Mouse (Mus musculus) hindbrain, embryonic 13.5 days (tissue): Measurements from ENCODE around the gene Rab11fip2. TPM values are rescaled to one million over a fixed set of nuclear protein-coding genes. Genes with fewer than 3 reads are reported as not detected.
A peak's percentile ranks its signal among the peaks of the same experiment; 100 is the strongest.

ENCODE experiments used
- ATAC-seq: fragments of 200-750 bp; cut with Nextera tagmentation; 2 replicates; pipeline ENCODE4 v1.8.0; 2017; ENCODE audit warnings: moderate TSS enrichment; ENCODE audit not compliant: low FRiP score
- H3K27ac ChIP-seq: fragments of 300-500 bp; sonication (generic); 2 replicates; pipeline ENCODE4 v1.5.1; 2015; ENCODE audit warnings: inconsistent platforms, mild to moderate bottlenecking, moderate library complexity
- H3K27me3 ChIP-seq: fragments of 300-500 bp; sonication (generic); 2 replicates; pipeline ENCODE4 v1.6.1; 2015; ENCODE audit warnings: mild to moderate bottlenecking, inconsistent platforms
- H3K36me3 ChIP-seq: fragments of 300-500 bp; sonication (generic); 2 replicates; pipeline ENCODE4 v1.6.1; 2015; ENCODE audit warnings: mild to moderate bottlenecking, inconsistent platforms
- H3K4me1 ChIP-seq: fragments of 300-500 bp; sonication (generic); replicated peaks from 2 replicates; pipeline ENCODE4 v1.6.1; 2015; ENCODE audit warnings: inconsistent platforms
- H3K4me2 ChIP-seq: fragments of 300-500 bp; sonication (generic); 2 replicates; pipeline ENCODE4 v1.6.1; 2015; ENCODE audit warnings: inconsistent platforms, mild to moderate bottlenecking, moderate library complexity
- H3K4me3 ChIP-seq: fragments of 300-500 bp; sonication (generic); 2 replicates; pipeline ENCODE4 v1.5.1; 2015; ENCODE audit warnings: mild to moderate bottlenecking, inconsistent platforms
- H3K9ac ChIP-seq: fragments of 300-500 bp; sonication (generic); 2 replicates; pipeline ENCODE4 v1.6.1; 2015; ENCODE audit warnings: mild to moderate bottlenecking, inconsistent platforms
- H3K9me3 ChIP-seq: fragments of 300-500 bp; sonication (generic); 2 replicates; pipeline ENCODE4 v1.6.1; 2016; ENCODE audit warnings: inconsistent platforms
- WGBS: fragments of 180-500 bp; shearing (Covaris S2); methylation state at CpG from one replicate; pipeline ENCODE4 v1.1.7; 2015; 5-methylcytosine and 5-hydroxymethylcytosine counted together
- polyA plus RNA-seq: library from polyadenylated mRNA; unstranded; fragments of >200 nt; fragmentation: Nextera tagmentation; extraction: Ambion mirVana; gene quantifications from 2 replicates; pipeline ENCODE4 v1.2.1, GENCODE M21; 2015

Gene Rab11fip2
- 12.4 and 13.4 TPM in 2 replicates for polyA plus RNA-seq

DNA sequence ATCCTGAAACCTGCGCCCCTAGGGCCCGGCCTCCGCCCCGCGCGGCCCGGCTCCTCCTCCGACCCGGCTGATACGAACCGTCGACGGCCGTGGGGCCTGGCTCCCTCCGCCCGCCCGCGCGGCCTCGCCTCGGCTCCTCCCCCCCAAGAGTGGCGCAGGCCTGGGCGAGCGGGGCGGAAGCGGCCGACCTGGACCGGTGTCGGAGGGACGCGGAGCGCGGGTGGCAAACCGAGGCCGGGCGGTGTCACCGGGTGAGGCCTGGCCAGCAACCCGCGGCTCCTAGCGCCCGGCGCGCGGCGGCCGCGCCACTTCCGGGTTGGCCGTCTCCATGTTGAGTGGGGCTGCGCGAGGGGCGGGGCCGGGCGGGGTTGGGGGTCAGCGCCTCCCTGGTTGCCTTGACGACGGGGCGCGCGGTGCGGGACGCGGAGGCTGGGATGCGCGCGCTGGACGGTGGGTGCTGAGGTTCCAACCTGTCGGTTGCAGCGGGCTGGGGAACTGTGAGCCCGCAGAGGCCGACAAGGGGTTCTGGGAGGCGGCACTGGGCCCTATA is at the start of gene Rab11fip2:
Gene Rab11fip2 (minus strand): TSS at position 333 of the 550 bp plus-strand sequence.
- Histone ChIP-seq H3K4me2 (peak within 1 kb of the TSS; percentile 66), H3K4me1 (peaks cover 24% of the 10 kb centered on the region), H3K4me3 (peak within 1 kb of the TSS; percentile 83), H3K27me3 (no peaks in the 10 kb centered on the region), H3K36me3 (no peaks in the 10 kb centered on the region), H3K27ac (peak within 1 kb of the TSS; percentile 94), H3K9me3 (no peaks in the 10 kb centered on the region), H3K9ac (peak within 1 kb of the TSS; percentile 95)
- peak; percentile 99 for ATAC-seq
- under 1% methylated on average over 35 of the region's 72 CpGs for WGBS

DNA sequence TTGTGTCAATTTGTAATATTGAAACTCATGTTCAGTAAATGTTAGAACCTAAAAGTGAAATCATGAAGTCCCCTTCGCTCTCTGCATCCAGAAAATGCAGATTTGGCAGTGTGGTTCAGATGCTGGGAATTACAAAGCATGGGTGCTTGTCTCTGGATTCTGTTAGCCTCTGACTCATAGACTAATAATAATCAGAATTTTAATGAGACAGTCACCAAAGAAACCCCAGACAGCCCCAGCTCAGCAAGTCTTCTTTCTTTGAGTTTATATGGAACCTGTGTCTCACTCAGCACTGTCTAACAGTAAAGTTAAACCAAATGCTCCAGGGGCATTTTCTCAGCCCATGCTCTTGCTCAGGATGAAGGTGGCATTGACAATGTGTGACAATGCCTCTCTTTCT is 38.1 kb upstream of the Rab11fip2 start:
- no peak overlapping the region for H3K4me2 ChIP-seq
- H3K4me1 ChIP-seq = no peaks in the 10 kb centered on the region
- WGBS = 91% methylated on average over 1 of the region's 1 CpGs
- no peak overlapping the region for H3K4me3 ChIP-seq
- H3K9me3 ChIP-seq = no peaks in the 10 kb centered on the region
- no peak overlapping the region for H3K9ac ChIP-seq
- no peak overlapping the region for H3K27ac ChIP-seq
- H3K27me3 ChIP-seq = no peaks in the 10 kb centered on the region
- no peaks in the 10 kb centered on the region for H3K36me3 ChIP-seq
- ATAC-seq = no peak

DNA sequence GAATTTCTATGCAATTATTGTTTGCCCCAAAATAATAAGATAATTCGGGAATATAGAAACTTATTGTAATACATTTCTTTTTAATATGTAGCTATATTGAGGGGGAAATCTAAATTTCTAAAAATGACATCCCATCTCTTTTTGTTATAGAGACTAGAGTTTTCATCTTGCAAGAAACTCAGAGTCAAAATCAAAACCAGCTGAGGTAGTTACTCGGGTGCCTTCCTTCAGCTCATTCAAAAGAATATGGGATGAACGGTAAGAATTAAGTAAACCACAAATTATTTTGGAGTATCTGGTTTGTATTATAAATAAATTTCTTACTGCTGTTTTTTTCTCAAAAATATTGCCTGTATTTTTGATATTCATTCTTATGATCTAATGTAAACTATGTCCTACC is 11.5 kb upstream of the Rab11fip2 start:
- ATAC-seq = no peak
- Histone ChIP-seq H3K4me3 (no peak overlapping the region), H3K4me2 (no peak overlapping the region), H3K9ac (no peak overlapping the region), H3K27me3 (no peaks in the 10 kb centered on the region), H3K27ac (no peak overlapping the region), H3K4me1 (no peaks in the 10 kb centered on the region), H3K9me3 (no peaks in the 10 kb centered on the region), H3K36me3 (no peaks in the 10 kb centered on the region)
- WGBS = 80% methylated on average over 3 of the region's 3 CpGs

DNA sequence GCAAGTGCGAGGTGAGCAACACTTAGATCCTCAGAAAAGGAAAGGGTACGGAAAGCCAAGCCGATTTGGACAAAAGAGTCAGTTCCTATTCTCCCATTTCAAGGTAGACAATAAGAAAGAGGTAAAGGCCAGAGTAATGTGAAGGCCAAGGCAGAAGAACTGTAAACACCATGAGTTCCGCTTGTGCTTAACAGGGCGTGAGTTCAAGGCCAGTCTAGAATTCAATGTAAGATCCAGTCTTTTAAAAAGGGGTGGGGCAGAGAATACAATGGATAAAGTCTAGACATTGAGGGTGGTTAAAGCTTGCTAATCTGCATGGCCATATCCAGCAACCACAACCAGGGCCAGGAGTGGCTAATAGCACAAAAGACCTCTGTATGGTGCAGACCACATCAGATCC is 6.3 kb upstream of the Rab11fip2 start:
- 89% methylated on average over 5 of the region's 5 CpGs for WGBS
- H3K36me3 ChIP-seq = no peaks in the 10 kb centered on the region

DNA sequence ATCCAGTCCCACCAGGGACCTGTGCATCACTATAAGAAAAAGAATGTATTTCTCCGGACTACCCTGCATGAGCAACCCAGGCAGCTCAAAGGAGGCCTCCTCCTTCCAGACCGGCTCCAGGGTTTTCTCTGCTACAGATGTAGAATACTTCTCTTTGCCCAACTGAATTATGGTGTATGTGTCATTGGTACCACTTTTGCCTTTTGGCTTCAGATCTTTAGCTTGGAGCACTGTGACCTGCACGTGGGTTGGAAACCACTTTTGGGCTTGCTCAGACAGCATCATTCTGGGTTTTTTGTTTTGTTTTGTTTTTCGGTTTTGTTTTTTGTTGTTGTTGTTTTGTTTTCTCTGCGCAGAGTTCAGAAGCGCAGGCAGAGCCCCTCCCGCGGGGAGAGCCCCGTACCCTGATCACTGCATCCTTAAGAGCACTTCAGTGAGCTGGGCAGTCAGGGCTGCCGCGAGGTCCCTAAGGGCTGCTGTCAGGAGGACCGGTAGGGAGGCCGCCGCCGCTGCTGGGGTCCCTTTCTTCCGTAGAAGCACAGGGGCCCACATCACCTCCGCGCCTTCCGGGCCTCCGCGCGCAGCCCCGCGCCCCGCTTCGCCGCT is 635 bp downstream of the Rab11fip2 start:
- H3K36me3 ChIP-seq = no peaks in the 10 kb centered on the region
- H3K27me3 ChIP-seq = no peaks in the 10 kb centered on the region
- H3K4me2 ChIP-seq = peak overlapping the region; percentile 66
- peak overlapping the region; percentile 83 for H3K4me3 ChIP-seq
- ATAC-seq = peak; percentile 86
- H3K9ac ChIP-seq = peak overlapping the region; percentile 95
- peak overlapping the region; percentile 94 for H3K27ac ChIP-seq
- whole genome bisulfite sequencing = under 1% methylated on average over 27 of the region's 27 CpGs
- no peaks in the 10 kb centered on the region for H3K9me3 ChIP-seq
- H3K4me1 ChIP-seq = peaks cover 24% of the 10 kb centered on the region

More for the DNA sequence above, 6.3 kb upstream of the Rab11fip2 start:
- Histone ChIP-seq H3K4me2 (no peak overlapping the region), H3K9ac (no peak overlapping the region), H3K27ac (no peak overlapping the region), H3K4me3 (no peak overlapping the region), H3K9me3 (no peaks in the 10 kb centered on the region), H3K4me1 (no peaks in the 10 kb centered on the region), H3K27me3 (no peaks in the 10 kb centered on the region)
- ATAC-seq = no peak

DNA sequence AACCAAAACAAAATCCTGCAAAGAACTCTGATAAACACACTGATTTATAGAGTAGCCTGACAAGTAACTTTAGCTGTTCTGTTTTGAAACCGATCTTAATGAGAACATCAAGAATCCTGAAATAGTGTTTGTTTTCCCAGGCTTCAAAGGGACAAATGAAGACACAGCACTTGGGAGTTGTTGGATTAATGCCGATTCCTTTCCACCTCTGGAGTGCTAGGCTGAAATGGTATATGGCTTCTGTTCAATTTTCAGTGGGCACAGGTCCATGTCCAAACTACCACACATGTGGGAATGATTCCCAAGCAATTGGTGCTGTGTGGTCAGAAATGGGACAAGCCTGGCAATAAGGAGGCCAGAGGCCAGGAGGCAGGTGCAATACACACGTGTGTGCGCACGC is 3.7 kb downstream of the Rab11fip2 start:
- Histone ChIP-seq H3K4me2 (no peak overlapping the region), H3K4me1 (peaks cover 24% of the 10 kb centered on the region), H3K4me3 (no peak overlapping the region), H3K9ac (no peak overlapping the region), H3K27me3 (no peaks in the 10 kb centered on the region), H3K36me3 (0 out of 2 replicates have a peak, but pooled peaks cover 2% of the 10 kb centered on the region), H3K27ac (no peak overlapping the region; the same call in 1 of the 2 replicates), H3K9me3 (no peaks in the 10 kb centered on the region)
- ATAC-seq = no peak
- WGBS = 85% methylated on average over 5 of the region's 5 CpGs

DNA sequence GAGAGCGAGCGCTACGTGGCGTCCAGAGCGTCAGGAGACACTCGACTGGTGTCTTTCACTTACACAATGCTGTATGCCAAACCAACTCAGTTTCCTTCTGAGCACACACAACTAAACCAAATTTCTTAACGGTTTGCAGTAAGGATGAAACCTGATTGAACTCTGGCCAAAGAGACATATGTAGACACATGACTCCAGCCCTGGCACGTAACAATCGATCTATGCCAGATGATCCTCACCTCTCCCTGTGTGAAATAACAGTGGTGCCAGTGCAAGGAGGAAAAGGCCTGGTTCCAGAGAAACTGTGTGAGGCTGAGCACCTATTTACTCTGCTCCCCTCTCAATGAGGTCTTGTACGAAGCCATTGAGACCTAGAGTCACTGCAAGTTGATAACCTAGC is 11.4 kb downstream of the Rab11fip2 start:
- H3K4me1 ChIP-seq = no peaks in the 10 kb centered on the region
- H3K4me3 ChIP-seq = no peak overlapping the region
- peaks cover 6% of the 10 kb centered on the region for H3K36me3 ChIP-seq
- H3K9ac ChIP-seq = no peak overlapping the region
- WGBS = 92% methylated on average over 10 of the region's 10 CpGs
- ATAC-seq = no peak
- no peaks in the 10 kb centered on the region for H3K9me3 ChIP-seq
- no peaks in the 10 kb centered on the region for H3K27me3 ChIP-seq
- no peak overlapping the region for H3K4me2 ChIP-seq
- H3K27ac ChIP-seq = no peak overlapping the region

DNA sequence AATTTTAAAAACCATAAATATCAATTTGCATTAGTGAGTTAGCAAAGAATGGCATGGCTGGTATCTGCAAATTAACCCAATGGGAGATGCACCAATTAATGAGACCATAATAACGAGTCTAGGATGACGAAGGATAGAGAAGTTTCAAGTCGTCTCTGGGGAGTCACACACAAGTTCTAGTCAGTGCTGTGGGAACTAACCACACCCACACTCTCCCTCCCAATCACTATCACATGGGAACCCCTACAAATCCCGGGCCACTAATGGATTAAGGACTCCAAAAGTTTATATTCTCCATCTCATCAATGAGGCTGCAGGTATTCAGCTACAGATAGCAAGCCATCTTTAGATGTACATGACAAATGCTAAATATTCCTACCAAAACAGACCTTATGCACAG is 14.8 kb downstream of the Rab11fip2 start:
- no peak for ATAC-seq
- peaks cover 4% of the 10 kb centered on the region for H3K36me3 ChIP-seq
- no peak overlapping the region for H3K9ac ChIP-seq
- 71% methylated on average over 4 of the region's 4 CpGs for WGBS
- H3K4me3 ChIP-seq = no peak overlapping the region
- no peaks in the 10 kb centered on the region for H3K4me1 ChIP-seq
- H3K4me2 ChIP-seq = no peak overlapping the region
- H3K27ac ChIP-seq = no peak overlapping the region
- H3K27me3 ChIP-seq = no peaks in the 10 kb centered on the region
- no peaks in the 10 kb centered on the region for H3K9me3 ChIP-seq

DNA sequence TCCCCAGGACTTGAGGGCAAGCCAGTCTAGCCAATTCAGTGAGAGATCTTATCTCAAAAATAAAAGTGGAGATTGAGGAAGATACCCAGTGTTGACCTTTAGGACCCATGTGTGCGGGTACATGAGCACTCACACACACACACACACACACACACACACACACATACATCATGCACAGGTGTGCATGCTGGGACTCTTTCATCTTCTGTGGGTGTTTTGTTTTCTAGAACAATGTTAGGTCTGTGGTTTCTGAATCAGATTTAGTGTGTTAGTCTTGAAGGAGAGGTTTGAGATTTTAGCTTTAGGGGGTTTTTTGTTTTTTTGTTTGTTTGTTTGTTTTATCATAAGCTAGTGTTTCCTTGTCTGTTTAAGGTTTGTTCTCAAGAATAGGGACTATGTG is 17.3 kb downstream of the Rab11fip2 start:
- Histone ChIP-seq H3K4me2 (no peak overlapping the region), H3K4me1 (no peaks in the 10 kb centered on the region), H3K36me3 (no peaks in the 10 kb centered on the region; the same call in 1 of the 2 replicates), H3K4me3 (no peak overlapping the region), H3K27me3 (no peaks in the 10 kb centered on the region), H3K27ac (no peak overlapping the region), H3K9ac (no peak overlapping the region), H3K9me3 (no peaks in the 10 kb centered on the region)
- ATAC-seq = no peak
- 90% methylated on average over 1 of the region's 1 CpGs for WGBS

DNA sequence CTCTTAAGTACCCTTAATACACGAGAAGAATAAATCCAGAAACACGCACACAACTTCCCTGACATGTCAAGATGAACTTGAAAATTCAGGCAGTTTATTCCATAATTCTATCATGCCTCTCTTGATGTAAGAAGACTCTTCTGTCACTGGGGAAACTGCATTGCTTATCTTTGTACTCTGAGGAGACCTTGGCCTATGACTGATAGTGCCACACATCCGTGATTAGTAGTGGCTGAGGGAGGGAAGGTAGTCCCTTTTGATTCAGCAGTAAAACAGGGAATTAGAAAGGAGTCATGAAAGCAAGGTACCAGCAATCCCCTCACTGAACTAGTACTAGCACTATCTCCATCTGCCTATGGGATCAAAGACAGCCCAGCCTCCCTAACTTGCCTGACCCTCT is 22.6 kb downstream of the Rab11fip2 start:
- Histone ChIP-seq H3K27ac (no peak overlapping the region), H3K4me2 (no peak overlapping the region), H3K36me3 (no peaks in the 10 kb centered on the region), H3K4me3 (no peak overlapping the region), H3K9me3 (no peaks in the 10 kb centered on the region), H3K9ac (no peak overlapping the region), H3K4me1 (peaks cover 3% of the 10 kb centered on the region; the same call in 1 of the 2 replicates), H3K27me3 (no peaks in the 10 kb centered on the region)
- ATAC-seq = no peak
- 84% methylated on average over 3 of the region's 3 CpGs for WGBS

DNA sequence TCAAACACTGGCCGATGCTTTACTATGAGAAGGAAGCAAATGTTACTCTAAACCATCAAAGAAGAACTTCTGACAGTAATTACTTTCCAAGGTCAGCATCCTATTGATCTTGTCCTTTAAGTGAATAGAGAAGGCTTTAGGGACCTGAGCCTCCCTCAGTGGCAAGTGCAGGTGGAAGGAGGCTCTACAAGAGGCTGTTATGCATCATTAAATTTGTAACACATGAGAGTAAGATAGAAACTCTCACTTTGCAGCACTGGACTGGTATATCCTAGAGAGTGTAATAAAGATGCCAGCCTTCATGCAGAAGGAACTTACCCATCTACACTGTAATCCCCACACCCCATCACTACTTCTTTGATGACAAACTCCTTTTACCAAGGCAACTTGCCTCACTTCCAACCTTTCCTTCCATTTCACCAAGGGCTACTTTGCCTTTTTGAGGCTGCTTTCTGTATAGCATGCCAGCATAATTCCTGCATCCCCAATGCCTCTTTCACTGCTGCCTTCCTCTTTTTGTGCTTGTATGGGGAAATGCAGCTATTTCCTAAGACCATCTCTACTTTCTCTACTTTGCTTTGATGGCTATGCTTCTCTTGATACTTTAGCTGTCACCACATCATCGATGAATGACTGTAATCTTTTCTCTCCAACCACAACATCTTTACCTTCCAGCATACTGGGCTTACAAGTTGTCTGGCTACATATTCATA is 25.4 kb downstream of the Rab11fip2 start:
- H3K36me3 ChIP-seq = no peaks in the 10 kb centered on the region
- H3K9me3 ChIP-seq = no peaks in the 10 kb centered on the region
- no peak overlapping the region for H3K4me2 ChIP-seq
- peaks cover 3% of the 10 kb centered on the region; the same call in 1 of the 2 replicates for H3K4me1 ChIP-seq
- no peak for ATAC-seq
- H3K27ac ChIP-seq = no peak overlapping the region
- no peak overlapping the region for H3K4me3 ChIP-seq
- no peaks in the 10 kb centered on the region for H3K27me3 ChIP-seq
- no peak overlapping the region for H3K9ac ChIP-seq
- 85% methylated on average over 2 of the region's 2 CpGs for WGBS

DNA sequence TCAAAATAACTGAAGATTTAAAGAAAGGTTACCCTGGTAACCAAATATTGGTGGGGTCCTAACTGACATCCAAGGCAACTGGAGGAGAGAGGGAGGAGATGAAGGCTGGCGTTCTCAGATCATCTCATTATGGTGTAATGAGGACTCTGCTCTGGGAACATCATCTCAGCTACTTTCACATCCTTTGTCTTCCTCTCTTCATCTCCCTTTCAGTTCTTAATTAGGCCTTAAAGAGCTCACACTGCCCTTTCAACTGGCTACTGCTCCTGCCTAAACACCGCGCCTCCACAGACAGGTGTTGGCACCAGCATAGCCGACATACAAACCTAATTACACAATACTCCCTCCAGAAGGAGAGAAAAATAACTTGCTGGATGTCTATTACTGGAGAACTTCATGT is 31.9 kb downstream of the Rab11fip2 start:
- H3K9me3 ChIP-seq = no peaks in the 10 kb centered on the region
- no peak overlapping the region for H3K4me2 ChIP-seq
- no peak overlapping the region for H3K27ac ChIP-seq
- H3K36me3 ChIP-seq = peaks cover 7% of the 10 kb centered on the region
- no peaks in the 10 kb centered on the region for H3K4me1 ChIP-seq
- no peak for ATAC-seq
- H3K4me3 ChIP-seq = no peak overlapping the region
- no peak overlapping the region for H3K9ac ChIP-seq
- H3K27me3 ChIP-seq = no peaks in the 10 kb centered on the region
- whole genome bisulfite sequencing = 71% methylated on average over 4 of the region's 4 CpGs
